Mouse (Mus musculus): Measurements from ENCODE around the gene Tma7.

The Tma7 gene

DNA sequence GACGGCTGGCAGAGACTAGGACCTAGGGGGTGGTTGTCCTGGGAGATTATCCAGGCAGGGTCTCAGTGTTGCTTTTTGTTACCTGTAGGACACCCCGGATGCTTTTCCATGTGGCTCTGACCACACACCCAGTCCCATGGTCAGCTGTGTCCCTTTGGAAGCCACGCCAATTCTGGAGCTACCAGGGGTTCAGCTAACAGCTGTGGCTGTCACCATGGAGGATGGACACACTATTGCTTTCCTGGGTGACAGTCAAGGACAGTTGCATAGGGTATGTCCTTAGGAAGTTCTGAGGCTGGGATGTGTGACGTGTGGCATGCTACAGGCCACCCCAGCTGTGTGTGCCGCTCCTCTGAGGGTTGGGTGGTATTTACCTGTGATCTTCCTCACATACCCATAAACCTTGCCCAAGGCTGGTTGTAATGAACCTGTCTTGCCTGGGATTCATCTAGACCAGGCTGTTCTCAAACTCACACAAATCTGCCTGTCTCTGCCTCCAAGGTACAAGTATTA lies 19.6 kb upstream of the Tma7 start:
- no peak for DNase-seq

DNA sequence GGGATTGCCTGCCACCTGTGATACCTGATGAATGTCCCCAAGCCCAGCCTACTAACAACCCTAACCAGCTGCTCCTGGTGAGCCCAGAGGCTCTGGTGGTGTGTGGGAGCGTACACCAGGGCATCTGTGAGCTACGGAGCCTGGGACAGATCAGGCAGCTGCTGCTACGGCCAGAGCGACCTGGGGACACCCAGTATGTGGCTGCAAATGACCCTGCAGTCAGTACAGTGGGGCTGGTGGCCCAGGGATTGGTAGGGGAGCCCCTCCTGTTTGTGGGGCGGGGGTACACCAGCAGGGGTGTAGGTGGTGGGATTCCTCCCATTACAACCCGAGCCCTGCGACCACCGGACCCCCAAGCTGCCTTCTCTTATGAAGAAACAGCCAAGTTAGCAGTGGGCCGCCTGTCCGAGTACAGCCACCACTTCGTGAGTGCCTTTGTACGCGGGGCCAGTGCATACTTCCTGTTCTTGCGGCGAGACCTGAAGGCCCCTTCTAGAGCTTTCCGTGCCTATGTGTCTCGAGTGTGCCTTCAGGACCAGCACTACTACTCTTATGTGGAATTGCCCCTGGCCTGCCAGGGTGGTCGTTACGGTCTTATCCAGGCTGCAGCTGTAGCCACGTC lies 18.0 kb upstream of the Tma7 start:
- no peak for DNase-seq

DNA sequence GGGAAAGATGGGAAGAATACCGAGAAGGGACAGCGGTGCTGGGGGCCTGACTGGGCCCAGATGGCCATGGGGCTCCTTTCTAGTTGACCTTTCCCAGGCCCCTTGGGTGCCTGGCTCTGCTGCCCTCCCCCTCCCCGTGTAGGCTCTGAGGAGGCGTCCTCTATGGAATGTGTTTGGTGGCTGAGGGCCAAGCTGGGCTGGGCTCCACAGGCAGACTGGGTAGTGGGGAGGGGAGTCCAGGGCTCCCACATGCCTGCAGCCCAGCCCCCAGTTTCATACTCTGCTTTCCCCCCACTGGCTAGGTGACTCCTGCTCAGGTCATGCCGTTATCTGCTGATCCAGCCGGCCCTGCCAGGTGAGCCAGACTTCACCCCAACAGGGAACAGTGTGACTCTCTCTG lies 16.6 kb upstream of the Tma7 start:
- peak; percentile 65 for DNase-seq

DNA sequence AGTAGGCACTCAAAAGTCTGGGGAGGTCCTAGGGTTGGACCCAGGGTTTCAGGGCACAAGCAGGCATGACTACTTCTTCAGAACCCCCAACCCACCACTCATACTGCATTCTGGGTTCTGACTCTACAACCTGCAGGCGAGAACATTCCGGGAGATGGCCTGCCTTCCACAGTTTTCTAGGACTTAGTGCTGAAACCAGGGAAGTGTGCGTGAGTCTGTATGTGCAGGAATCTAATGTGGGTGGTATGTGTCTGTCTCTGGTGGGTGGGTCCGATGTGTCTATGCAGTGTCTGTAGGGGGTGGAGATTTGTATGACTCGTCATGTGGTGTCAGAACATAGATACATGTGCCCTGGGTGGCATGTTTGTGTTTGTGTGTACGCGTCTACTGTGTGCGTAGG lies 16.0 kb upstream of the Tma7 start:
- no peak for DNase-seq

DNA sequence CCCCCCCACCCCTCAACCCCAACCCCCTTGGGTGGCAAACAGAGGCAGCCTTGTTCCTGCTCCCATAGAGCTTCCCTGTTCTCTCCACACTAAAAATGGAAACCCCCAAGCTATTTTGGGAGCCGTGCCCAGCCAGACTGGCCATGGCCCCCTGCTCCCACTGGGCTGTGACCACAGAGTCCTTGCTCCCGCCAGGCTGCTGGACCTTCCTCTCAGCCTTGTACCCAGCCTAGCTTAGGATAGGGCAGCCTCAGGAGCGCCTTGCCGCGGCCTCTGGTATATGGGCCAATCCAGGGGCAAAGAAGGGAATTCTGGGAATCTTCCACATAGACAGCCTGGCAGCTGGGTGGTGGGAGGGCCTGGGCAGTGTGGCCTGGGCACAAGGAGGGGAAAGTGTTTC lies 15.4 kb upstream of the Tma7 start:
- DNase-seq: peak; percentile 67

DNA sequence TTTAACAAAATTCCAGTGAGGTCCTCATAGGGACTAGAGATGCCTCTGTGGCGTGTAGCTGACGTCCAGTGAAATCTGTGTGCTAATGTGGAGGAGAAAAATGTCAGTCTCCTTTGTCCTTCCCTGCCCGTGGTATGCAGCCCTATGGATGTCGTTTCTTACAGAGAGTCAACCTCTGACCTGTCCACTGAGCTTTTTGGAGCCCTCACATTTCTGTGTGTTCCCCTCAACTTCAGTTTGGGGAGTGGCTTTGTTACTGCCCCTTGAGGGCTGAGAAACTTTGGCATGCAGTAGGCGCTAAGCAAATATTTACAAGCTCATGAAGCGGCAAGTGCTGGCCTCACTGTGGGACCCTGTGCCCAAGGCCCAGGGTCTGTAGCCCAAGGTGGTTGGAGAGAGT lies 14.9 kb upstream of the Tma7 start:
- DNase-seq: no peak

DNA sequence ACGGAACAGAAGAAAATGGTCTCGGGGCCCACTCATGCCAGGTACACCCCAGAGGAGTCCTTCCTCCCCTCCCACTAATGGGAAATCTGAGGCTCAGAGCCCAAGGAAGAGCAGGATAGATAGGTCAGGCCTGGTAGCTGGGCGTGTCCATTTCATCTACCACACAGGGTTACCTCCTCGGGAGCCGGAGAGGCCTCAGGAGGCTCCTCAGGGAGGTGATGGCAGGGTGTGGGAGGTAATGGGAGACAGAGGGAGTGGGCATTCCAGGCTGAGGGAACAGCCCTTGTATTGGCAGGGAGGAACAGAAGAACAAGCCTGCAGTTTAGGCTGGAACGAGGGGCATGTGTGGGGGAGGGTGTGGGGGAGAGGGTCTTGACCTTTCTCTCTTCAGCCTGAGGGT lies 14.5 kb upstream of the Tma7 start:
- no peak for DNase-seq

DNA sequence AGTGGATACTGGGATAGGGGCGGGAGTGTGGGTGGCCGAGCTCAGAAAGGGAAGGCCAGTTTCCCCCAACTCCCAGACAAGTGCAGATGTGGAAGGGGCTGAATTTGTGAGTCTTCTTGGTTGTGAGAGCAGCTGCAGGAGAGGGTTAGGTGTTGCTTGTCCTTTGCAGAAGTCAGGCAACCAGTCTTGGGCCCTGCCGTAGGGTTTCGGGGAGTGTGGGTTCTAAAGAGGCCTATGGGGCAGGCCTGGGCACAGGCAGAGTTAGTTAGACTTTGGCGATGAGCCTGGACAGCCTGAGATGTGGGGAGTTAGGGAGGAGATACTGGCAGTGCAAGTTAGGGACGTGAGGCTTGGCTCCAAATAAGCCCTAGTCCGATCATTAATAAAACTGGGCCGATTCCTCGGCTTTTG lies 13.9 kb upstream of the Tma7 start:
- DNase-seq: peak; percentile 40

DNA sequence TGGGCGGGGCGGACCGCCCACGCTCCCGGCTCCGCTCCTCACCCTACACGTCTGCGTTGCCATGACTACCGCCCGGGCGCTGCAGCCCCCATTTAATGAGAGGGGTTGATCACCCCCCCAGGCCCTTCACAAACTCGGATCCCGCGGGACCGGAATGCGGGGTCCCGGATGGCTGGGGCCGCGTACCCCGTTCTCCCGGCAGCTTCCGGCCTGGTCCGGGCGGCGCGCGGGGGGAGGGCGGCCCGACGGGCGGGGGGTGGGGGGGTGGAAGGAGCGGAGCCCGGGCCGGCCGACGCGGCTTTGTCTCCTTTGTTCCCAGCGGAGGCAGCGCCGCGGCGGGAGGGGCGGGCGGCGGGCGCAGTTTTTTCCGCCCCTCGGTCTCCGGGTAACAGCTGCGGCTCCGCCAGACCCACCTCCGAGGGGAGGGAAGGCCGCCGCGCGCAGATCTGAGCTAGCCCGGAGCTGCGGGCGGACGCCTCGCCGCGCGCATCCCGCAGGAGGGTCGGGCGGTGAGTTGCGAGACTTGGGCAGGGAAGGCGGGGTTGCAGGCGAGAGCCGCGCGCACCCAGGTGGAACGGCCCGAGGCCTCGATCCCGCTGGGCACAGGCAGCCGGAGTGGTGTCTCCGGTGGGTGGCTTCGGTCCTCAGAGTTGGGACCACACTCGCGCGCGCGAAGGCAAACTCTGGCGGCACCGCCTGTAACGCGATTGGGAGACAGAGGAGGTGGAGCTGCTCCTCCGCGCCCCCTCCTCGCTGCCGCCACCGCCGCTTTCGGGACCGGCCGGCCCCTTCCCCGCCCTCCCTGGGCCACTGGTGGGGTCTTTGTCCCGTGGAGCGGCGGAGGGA lies 13.0 kb upstream of the Tma7 start, which contains the start of gene Plxnb1:
TSS of gene Plxnb1 (plus strand) at position 253 of the 846 bp plus-strand sequence.
- peak; percentile 83 for DNase-seq

DNA sequence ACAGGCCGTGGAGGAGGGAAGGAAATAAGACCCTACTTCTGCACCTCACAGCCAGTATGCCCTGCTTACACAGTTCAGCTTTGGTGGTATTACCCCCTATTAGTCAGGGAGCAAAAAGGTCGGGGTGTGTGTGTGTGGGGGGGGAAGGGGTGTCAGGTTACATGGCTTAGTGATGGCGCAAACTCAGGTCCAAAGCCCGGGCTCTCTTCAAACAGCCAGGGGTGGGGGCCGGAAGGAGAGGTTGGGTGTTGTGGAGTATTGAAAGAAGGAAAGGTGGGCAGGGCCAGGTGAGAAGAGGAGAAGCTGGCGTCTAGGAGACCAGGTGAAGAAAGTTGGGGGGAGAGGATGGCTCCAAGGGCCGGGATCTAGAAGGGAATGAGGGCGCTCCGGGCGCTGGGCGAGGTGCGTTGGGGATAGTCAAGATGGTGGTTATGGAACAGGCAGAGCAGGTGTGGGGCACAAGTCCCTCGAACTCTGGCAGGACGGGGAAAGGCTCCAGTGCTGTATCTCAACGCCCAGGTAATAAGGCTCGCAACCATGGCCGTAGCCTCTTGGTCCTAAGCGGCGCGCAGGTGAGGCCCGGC lies 12.3 kb upstream of the Tma7 start:
- no peak for DNase-seq

DNA sequence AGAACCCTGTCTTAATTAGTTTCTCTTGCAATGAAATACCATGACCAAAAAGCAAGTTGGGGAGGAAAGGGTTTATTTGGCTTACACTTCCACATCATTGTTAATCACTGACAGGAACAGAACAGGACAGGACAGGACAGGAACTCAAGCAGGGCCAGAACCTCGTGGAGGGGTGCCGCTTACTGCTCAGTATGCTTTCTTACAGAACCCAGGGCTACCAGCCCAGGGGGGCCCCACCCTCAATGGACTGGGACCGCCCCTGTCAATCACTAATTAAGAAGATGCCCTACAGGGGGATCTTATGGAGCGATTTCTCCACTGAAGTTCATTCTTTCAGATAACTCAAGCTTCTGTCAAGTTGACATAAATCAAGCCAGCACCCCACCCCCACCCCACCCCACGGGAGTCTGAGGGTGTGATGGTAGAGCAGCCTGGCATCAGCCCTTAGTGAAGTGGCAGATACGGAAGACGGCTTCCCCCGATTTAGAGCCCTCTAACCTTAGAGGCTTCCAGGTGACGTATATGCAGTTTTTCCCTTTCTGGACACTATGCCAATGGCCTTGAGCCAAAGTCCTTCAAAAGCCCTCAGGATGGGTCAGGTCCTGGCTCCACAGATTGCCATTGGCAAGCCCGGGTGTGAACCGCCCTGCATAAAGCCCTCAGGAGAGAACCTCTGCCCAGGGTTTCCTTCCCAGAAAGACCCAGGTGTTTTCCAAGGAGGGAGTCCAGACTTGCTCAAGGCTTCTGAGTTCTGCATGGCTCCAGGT lies 11.6 kb upstream of the Tma7 start:
- DNase-seq: no peak

DNA sequence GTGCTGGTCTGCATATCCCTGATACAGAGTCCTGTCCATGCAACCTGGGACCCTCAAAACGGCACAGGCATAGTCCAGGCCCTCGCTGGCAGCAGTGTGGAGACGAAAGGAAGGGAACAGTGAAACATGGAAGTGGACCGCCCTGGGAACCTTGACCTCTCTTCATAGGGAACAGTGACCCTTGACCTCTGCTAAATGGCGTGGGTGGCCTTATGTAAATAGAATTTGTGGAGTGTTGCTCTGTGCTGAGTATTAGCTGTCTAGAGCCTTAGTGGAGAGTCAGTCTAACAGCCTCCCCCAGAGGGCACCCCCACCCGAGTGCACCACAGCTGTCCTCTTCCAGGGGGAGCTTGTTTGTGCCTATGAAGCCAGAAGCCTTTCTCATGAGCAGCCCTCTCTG lies 10.4 kb upstream of the Tma7 start:
- DNase-seq: no peak

DNA sequence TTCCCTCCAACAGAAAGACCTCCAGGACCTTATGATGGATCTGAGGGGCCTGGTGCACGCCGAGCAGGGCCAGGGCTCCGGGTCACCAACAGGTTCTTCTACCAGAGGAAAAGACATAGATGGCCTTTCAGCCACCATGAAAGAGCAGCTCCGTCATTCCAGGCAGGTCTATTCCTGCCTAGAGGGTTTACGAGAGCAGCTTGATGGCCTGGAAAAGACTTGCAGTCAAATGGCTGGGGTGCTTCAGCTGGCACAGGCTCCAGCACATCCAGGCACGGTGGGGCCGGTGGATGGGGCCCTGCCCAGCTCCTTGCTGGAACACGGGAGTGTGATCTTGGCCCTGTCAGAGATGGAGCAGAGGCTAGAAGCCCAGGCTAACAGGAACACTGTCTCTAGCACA lies 9.4 kb upstream of the Tma7 start:
- DNase-seq: no peak

DNA sequence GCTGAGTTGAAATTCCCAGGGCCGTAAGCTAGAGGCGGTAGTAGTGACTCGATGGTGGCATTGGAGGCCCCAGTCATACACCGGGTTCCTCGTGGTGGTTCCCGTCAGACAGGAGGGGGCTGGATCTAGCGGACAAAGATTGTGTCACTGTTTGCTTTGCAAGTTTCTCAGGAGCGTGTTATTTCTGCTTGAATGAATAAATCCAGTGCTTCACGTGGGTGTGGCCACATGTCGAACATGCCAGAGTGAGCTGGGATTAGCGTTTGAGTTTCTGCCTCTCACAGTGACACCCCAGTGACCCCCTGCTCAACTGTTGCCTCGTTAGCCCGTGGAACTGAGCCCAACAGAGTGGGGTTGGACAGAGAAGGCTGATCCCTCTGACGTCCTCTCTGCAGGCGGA lies 8.1 kb upstream of the Tma7 start:
- DNase-seq: no peak

DNA sequence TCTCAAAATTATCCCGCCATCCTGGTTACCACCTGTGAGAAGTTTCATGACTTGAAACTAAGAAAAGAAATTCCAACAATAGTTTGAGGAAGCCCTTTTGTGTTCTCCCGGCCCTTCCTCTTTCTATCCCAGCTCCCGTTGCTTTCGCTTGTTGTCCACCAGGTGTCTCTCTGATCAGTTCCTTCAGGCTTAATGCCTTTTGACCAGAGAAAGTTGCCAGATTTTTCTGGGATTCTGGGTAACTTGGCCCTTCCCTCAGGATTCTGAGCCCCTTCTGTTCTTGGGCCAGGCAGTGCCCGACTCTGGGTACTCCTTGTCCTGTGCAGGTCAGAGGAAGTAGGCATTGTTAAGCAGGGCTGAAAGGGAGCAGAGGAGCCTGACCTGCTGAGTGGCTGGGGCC lies 5.6 kb upstream of the Tma7 start:
- DNase-seq: peak; percentile 56

DNA sequence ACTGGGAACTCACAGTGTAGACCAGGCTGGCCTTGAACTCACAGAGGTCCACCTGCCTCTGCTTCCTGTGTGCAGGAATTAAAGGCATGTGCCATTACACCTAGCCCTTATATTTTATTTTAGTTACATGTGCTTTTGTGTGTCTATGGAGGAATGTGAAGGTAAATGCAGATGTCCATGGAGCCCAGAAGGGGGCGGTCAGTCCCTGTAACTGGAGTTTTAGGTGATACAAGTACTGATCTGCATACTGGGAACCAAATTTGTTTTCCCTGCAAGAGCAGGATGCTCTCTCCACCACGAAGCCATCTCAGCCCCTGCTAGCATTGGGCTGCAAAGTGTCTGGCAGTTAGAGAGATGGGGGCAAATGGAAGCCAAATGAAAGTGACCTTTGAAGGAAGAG lies 2.5 kb upstream of the Tma7 start:
- DNase-seq: no peak

DNA sequence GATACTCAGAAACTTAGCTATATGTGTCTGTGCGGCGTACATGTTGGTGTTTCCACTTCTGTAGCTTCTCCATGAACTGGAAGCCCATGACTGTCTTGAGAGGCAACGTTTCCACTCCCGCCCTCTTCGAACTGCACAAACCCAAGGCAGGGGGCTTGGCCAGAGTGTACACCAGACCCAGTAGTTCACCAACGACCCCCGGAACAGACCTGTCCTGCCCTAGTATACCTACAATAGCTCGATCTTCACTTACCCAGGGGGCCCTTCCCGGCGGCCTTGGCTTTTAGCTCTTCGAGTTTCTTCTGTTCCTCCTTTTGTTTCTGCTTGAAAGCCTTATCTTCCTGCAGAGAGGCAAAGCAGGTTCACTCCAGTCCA lies 651 bp downstream of the Tma7 start:
- no peak for DNase-seq

DNA sequence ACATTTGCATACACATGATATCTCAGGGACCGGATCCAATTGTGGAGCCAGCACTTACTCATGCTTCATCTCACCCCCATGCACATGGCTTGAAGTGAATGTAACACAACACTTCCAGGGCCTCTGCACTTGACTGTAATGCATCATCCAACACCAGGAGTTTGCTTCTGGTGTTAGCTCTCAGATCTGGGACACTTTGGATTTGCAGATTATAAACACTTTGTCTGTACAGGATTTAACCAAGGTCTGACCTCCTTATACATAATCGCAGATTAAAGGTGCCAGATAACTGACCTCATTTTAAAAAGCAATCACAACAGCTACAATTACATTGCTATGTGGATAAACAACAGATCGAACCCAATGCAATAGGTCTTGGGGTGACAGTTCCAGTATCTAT lies 1.9 kb downstream of the Tma7 start:
- DNase-seq: no peak

DNA sequence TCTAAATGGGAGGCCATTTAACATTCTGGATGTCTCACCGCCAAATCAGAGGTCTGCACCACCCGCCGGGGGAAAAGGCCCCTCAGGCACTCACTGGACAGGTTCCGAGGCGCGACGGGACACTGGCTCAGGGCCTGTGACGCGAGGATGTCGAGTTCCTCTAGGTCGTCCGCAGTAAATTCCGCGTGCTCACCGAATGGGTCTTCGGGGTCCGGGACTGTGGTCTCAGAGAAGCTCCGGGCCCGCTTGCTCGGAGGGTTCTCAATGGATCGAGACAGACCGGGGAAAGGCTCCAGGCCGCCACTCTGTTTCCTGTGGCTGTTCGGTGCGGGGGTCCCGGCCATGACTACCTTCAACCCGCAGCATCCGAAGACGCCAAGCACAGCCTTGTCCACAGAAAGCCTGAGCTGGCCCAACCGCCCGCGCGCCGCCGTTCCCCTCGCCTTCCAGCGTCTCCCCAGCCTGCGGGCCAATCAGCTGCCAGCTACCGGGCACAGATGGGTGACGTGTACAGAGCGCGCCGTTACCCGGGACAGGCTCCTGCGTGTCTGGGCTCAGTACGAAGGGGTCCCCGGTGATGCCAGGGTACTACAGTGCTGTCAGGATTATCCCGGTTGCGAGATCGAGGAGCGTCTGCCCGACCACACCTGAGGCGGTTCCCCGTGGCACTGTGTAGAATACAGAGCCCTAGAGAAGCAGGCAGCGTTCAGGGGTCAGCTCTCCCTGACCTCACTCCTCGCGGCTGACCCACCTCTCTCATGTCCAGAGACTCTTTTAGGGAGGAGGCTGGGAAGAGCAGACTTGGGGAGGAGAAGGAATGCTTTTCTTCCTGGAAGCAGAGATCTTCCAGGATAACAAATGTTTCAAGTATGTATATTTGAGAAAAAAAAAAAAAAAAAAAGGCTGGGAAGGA lies 8.5 kb downstream of the Tma7 start, which contains the start of gene Atrip:
TSS of gene Atrip (minus strand) at position 464 of the 913 bp plus-strand sequence.
- DNase-seq: peak; percentile 95

DNA sequence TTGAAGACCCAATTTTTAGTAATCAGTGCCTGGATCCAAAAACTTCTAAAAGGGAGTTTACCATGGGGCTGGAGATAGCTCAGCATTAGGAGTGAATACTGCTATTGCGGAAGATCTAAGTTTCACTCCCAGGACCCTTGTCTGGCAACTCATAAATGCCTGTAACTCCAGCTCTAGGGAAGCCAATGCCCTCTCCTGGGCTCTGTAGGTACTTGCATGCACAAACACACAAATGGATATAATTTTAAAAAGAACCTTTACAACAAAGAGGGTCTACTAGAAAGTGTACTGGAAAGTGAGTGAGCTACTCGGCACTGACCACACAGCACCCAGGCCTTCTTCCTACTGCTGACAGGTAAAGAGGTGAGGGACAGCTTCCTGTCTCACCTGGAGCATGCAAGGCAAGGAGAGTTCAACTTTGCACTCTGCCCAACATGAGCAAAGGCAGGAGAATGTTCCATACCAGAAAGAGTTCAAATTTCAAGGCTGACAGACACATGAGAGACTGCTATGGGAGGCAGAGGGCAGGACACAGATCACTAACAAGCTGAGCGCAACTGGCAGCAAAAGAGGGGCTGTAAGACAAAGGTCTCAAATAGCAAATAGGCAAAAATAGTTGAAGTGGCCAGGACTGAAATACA lies 14.2 kb downstream of the Tma7 start:
- no peak for DNase-seq

DNA sequence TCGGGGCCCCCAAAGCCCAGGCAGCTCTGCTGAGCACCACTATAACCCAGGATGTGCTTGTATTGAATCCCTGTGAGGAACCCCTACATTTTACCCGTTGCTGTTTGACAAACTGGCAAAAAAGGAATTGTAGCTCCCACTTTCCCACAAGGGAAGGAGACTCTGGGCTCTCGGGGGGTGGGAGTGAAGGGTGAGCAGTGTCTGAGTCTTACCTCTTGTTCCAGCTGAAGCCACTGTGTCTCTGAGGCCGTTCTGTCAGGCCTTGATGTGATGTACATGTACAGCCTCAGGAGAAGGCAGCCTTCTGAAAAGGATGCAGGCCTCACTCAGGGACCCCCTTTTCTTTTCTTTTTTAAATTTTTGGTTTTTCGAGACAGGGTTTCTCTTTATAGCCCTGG lies 21.5 kb downstream of the Tma7 start:
- DNase-seq: no peak
